Mouse (Mus musculus) myocyte (in vitro differentiated cells): ENCODE data around the gene Anapc15. TPM values are rescaled to one million over a fixed set of nuclear protein-coding genes. Genes with fewer than 3 reads are reported as not detected.

Experiments used
- H3K27me3 ChIP-seq: one replicate; pipeline ENCODE4 v1.6.1; 2011; ENCODE audit not compliant: control insufficient read depth, insufficient read depth, insufficient read length
- H3K36me3 ChIP-seq: one replicate; pipeline ENCODE4 v1.6.1; 2011; ENCODE audit not compliant: control insufficient read depth, insufficient read depth
- H3K4me2 ChIP-seq: one replicate; pipeline ENCODE4 v1.6.1; 2011; ENCODE audit warnings: low read depth, control low read depth
- H3K4me3 ChIP-seq: one replicate; pipeline ENCODE4 v1.5.1; 2011; ENCODE audit warnings: mild to moderate bottlenecking, control low read depth, moderate library complexity
- H3K79me2 ChIP-seq: one replicate; pipeline ENCODE4 v1.6.1; 2011; ENCODE audit not compliant: control insufficient read depth, insufficient read depth
- H3ac ChIP-seq: one replicate; pipeline ENCODE4 v1.6.1; 2011; ENCODE audit not compliant: control insufficient read depth, insufficient read length
- CEBPB ChIP-seq: IDR thresholded peaks from 2 replicates; pipeline ENCODE4 v1.6.1; 2011; ENCODE audit warnings: mild to moderate bottlenecking, moderate library complexity; ENCODE audit not compliant: poor library complexity, insufficient read depth, severe bottlenecking
- E2F4 ChIP-seq: IDR thresholded peaks from one replicate; pipeline ENCODE4 v1.6.1; 2011; ENCODE audit warnings: mild to moderate bottlenecking, control low read depth, moderate library complexity; ENCODE audit not compliant: insufficient read depth
- MAX ChIP-seq: IDR thresholded peaks from one replicate; pipeline ENCODE4 v1.6.1; 2011; ENCODE audit warnings: low read depth, mild to moderate bottlenecking, control low read depth
- MYOD1 ChIP-seq, 3 experiments: IDR thresholded peaks; one replicate each; pipeline ENCODE4 v1.6.1; 2011; ENCODE audit warnings: control low read depth in 2 of 3, low read depth in 2 of 3, mild to moderate bottlenecking in 2 of 3, moderate library complexity in 1 of 3; ENCODE audit not compliant: insufficient read length in 2 of 3, control insufficient read depth in 1 of 3
- MYOG ChIP-seq, 3 experiments: IDR thresholded peaks; one replicate each; pipeline ENCODE4 v1.6.1; 2011; ENCODE audit warnings: control low read depth in 2 of 3, low read depth in 2 of 3, mild to moderate bottlenecking in 2 of 3; ENCODE audit not compliant: insufficient read length in 2 of 3, control insufficient read depth in 1 of 3, insufficient read depth in 1 of 3
- POLR2A ChIP-seq: IDR thresholded peaks from one replicate; pipeline ENCODE4 v1.6.1; 2011; ENCODE audit warnings: low read depth, mild to moderate bottlenecking, control low read depth, moderate library complexity; ENCODE audit not compliant: insufficient read length
- POLR2AphosphoS2 ChIP-seq: IDR thresholded peaks from one replicate; pipeline ENCODE4 v1.6.1; 2011; ENCODE audit warnings: low read depth, control low read depth; ENCODE audit not compliant: insufficient read length
- REST ChIP-seq: IDR thresholded peaks from one replicate; pipeline ENCODE4 v1.6.1; 2011; ENCODE audit warnings: mild to moderate bottlenecking, control low read depth, moderate library complexity; ENCODE audit not compliant: insufficient read depth, insufficient read length
- SRF ChIP-seq: IDR thresholded peaks from one replicate; pipeline ENCODE4 v1.6.1; 2011; ENCODE audit warnings: low read depth; ENCODE audit not compliant: control insufficient read depth, insufficient read length
- TCF12 ChIP-seq: IDR thresholded peaks from one replicate; pipeline ENCODE4 v1.6.1; 2011; ENCODE audit warnings: mild to moderate bottlenecking, control low read depth; ENCODE audit not compliant: poor library complexity, insufficient read depth, severe bottlenecking
- TCF3 ChIP-seq: IDR thresholded peaks from one replicate; pipeline ENCODE4 v1.6.1; 2011; ENCODE audit warnings: low read depth, control low read depth; ENCODE audit not compliant: insufficient read length
- USF1 ChIP-seq: IDR thresholded peaks from one replicate; pipeline ENCODE4 v1.6.1; 2011; ENCODE audit warnings: low read depth, mild to moderate bottlenecking, control low read depth, moderate library complexity
- polyA plus RNA-seq: library from polyadenylated mRNA; unstranded; fragments of >200 nt; fragmentation: generic; extraction: Trizol; gene quantifications from one replicate; pipeline ENCODE4 v1.2.1, GENCODE M21; 2012; ENCODE audit warnings: missing spikeins

Gene Anapc15
- polyA plus RNA-seq, 1 experiment, result 35.1 TPM

DNA sequence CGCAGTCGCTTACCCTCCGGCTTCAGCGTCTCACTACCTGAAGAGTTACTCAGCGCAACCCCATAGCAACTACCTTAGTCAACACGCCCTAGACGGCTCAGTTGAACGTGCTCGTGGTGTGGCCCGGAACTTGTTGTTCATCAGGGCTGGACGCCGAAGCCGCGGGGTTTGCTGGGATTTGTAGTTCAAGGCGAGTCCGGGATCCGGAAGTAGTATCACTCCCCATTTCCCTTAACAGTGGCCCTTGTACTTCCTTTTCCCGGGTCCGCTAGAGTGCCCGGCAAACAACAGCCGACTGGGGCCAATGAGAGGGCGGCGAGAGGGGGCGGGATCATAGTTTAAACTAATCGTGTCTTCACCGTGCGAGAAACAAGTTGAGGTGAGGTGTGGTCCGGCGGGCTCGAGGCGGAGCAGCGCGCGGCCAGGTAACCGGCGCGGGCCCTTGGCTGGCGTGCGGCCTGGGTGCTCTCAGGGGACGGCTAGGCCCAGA, 70.3 kb downstream of the Anapc15 start, which contains the start of the genes Lrrc51 and Numa1:
TSS of gene Lrrc51 (minus strand) at position 145 of the 490 bp plus-strand sequence.
TSS of gene Numa1 (plus strand) at position 361 of the 490 bp plus-strand sequence.
- H3K4me2 ChIP-seq, result peak within 1 kb of the TSS; percentile 75
- peaks cover 63% of the 10 kb centered on the region for H3K79me2 ChIP-seq
- H3K4me3 ChIP-seq, result peak within 1 kb of the TSS; percentile 76
- TF ChIP-seq POLR2A (peak; percentile 64), MAX (no peak), POLR2AphosphoS2 (peak; percentile 66), E2F4 (peak; percentile 66), SRF (no peak), MYOD1 (IDR thresholded peaks at IDR 0.05; ENCODE audit: control insufficient read depth in 1 of 3, insufficient read length in 2 of 3, low read depth in 2 of 3) (no peak), MYOG (IDR thresholded peaks at IDR 0.05; ENCODE audit: control insufficient read depth in 1 of 3, insufficient read depth in 1 of 3, insufficient read length in 2 of 3, low read depth in 2 of 3) (no peak), TCF3 (no peak), TCF12 (no peak), USF1 (no peak), CEBPB (no peak)
- peak within 1 kb of the TSS; percentile 93 for H3ac ChIP-seq
- H3K36me3 ChIP-seq, result no peaks in the 10 kb centered on the region
- H3K27me3 ChIP-seq, result no peaks in the 10 kb centered on the region

DNA sequence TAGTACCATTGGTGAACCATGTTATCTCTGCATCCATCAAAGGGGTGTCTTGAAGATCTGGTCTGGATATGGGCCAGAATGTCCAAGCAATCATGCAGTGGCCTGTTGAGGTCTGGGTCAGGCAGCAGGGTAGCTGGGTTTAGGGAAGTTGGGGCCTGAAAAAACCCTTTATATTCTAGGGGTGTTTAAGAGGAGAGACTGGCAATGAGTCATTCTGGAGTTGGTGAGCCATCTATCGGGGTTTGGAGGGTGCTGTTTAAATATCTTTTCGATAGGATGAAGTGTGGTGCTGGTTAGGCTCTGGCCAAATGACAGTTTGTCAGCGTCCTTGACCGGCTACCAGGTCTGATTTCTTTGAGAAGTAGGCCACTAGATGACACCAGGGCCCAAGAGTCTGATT, 72.4 kb downstream of the Anapc15 start:
- TF ChIP-seq SRF (no peak), REST (no peak), POLR2AphosphoS2 (no peak), POLR2A (no peak), MYOG (IDR thresholded peaks at IDR 0.05; ENCODE audit: control insufficient read depth in 1 of 3, insufficient read depth in 1 of 3, insufficient read length in 2 of 3, low read depth in 2 of 3) (no peak), CEBPB (no peak), USF1 (no peak), E2F4 (no peak), TCF12 (no peak), TCF3 (no peak), MAX (no peak), MYOD1 (IDR thresholded peaks at IDR 0.05; ENCODE audit: control insufficient read depth in 1 of 3, insufficient read length in 2 of 3, low read depth in 2 of 3) (no peak)
- Histone ChIP-seq H3K4me2 (peak overlapping the region; percentile 73), H3K27me3 (no peaks in the 10 kb centered on the region), H3K36me3 (no peaks in the 10 kb centered on the region), H3ac (no peak overlapping the region), H3K79me2 (peaks cover 80% of the 10 kb centered on the region), H3K4me3 (no peak overlapping the region)

- TF ChIP-seq MYOD1 (IDR thresholded peaks at IDR 0.05; ENCODE audit: control insufficient read depth in 1 of 3, insufficient read length in 2 of 3, low read depth in 2 of 3) (no peak), E2F4 (no peak), SRF (no peak), TCF3 (no peak), USF1 (no peak), REST (no peak), MYOG (IDR thresholded peaks at IDR 0.05; ENCODE audit: control insufficient read depth in 1 of 3, insufficient read depth in 1 of 3, insufficient read length in 2 of 3, low read depth in 2 of 3) (no peak), CEBPB (no peak), POLR2A (no peak)
- no peaks in the 10 kb centered on the region for H3K36me3 ChIP-seq
- no peak overlapping the region for H3ac ChIP-seq
Observed at GRCm38 (mm10) chr7:101936996-101937395, 73.5 kb downstream of the Anapc15 start.

GRCm38 (mm10) chr7:101937569-101937968, 74.1 kb downstream of the Anapc15 start:
- TF ChIP-seq E2F4, result no peak
- no peak for TF ChIP-seq SRF
- no peak for TF ChIP-seq TCF12
- no peak for TF ChIP-seq POLR2AphosphoS2
- TF ChIP-seq POLR2A, result no peak
- no peak for TF ChIP-seq MYOD1 (IDR thresholded peaks at IDR 0.05; ENCODE audit: control insufficient read depth in 1 of 3, insufficient read length in 2 of 3, low read depth in 2 of 3)
- no peak for TF ChIP-seq REST
- no peak for TF ChIP-seq CEBPB
- TF ChIP-seq TCF3, result no peak
- no peak for TF ChIP-seq MAX
- TF ChIP-seq MYOG (IDR thresholded peaks at IDR 0.05; ENCODE audit: control insufficient read depth in 1 of 3, insufficient read depth in 1 of 3, insufficient read length in 2 of 3, low read depth in 2 of 3), result no peak
- no peak for TF ChIP-seq USF1
- H3K79me2 ChIP-seq, result peaks cover 89% of the 10 kb centered on the region
- no peaks in the 10 kb centered on the region for H3K27me3 ChIP-seq
- H3K4me3 ChIP-seq, result no peak overlapping the region
- H3K4me2 ChIP-seq, result no peak overlapping the region
- no peak overlapping the region for H3ac ChIP-seq
- no peaks in the 10 kb centered on the region for H3K36me3 ChIP-seq

More at GRCm38 (mm10) chr7:101936996-101937395, 73.5 kb downstream of the Anapc15 start:
- Histone ChIP-seq H3K27me3 (no peaks in the 10 kb centered on the region), H3K4me2 (no peak overlapping the region), H3K4me3 (no peak overlapping the region), H3K79me2 (peaks cover 91% of the 10 kb centered on the region)
